Mouse (Mus musculus) hindbrain, embryonic 12.5 days (tissue): ENCODE results near the gene Arf6. TPM values are rescaled to one million over a fixed set of nuclear protein-coding genes. Genes with fewer than 3 reads are reported as not detected.

Source experiments
- ATAC-seq: fragments of 200-750 bp; cut with Nextera tagmentation; 2 replicates; pipeline ENCODE4 v1.8.0; 2017; ENCODE audit warnings: moderate TSS enrichment; ENCODE audit not compliant: low FRiP score
- H3K27ac ChIP-seq: fragments of 300-500 bp; sonication (generic); 2 replicates; pipeline ENCODE4 v1.5.1; 2016; ENCODE audit warnings: mild to moderate bottlenecking
- H3K27me3 ChIP-seq: fragments of 300-500 bp; sonication (generic); 2 replicates; pipeline ENCODE4 v1.6.1; 2016; ENCODE audit warnings: mild to moderate bottlenecking
- H3K36me3 ChIP-seq: fragments of 300-500 bp; sonication (generic); 2 replicates; pipeline ENCODE4 v1.6.1; 2016; ENCODE audit warnings: mild to moderate bottlenecking
- H3K4me1 ChIP-seq: fragments of 300-500 bp; sonication (generic); 2 replicates; pipeline ENCODE4 v1.6.1; 2016
- H3K4me2 ChIP-seq: fragments of 300-500 bp; sonication (generic); replicated peaks from 2 replicates; pipeline ENCODE4 v1.6.1; 2016; ENCODE audit warnings: mild to moderate bottlenecking
- H3K4me3 ChIP-seq: fragments of 300-500 bp; sonication (generic); 2 replicates; pipeline ENCODE4 v1.5.1; 2016; ENCODE audit warnings: mild to moderate bottlenecking
- H3K9ac ChIP-seq: fragments of 300-500 bp; sonication (generic); 2 replicates; pipeline ENCODE4 v1.6.1; 2016; ENCODE audit warnings: mild to moderate bottlenecking, moderate library complexity
- H3K9me3 ChIP-seq: fragments of 300-500 bp; sonication (generic); replicated peaks from 2 replicates; pipeline ENCODE4 v1.6.1; 2016; ENCODE audit warnings: mild to moderate bottlenecking
- WGBS: fragments of 180-500 bp; shearing (Covaris S2); methylation state at CpG from one replicate; pipeline ENCODE4 v1.1.7; 2016; 5-methylcytosine and 5-hydroxymethylcytosine counted together
- polyA plus RNA-seq: library from polyadenylated mRNA; unstranded; fragments of >200 nt; fragmentation: Nextera tagmentation; extraction: Ambion mirVana; gene quantifications from 2 replicates; pipeline ENCODE4 v1.2.1, GENCODE M21; 2016

Gene Arf6
- polyA plus RNA-seq, 1 experiment from 2014 or later: 56.1 TPM

- Histone ChIP-seq H3K4me3 (no peak overlapping the region), H3K4me2 (no peak overlapping the region), H3K9me3 (no peaks in the 10 kb centered on the region), H3K9ac (no peak overlapping the region), H3K27me3 (no peaks in the 10 kb centered on the region), H3K4me1 (no peaks in the 10 kb centered on the region), H3K27ac (no peak overlapping the region), H3K36me3 (no peaks in the 10 kb centered on the region)
- WGBS: 45% methylated on average over 2 of the region's 2 CpGs
- no peak for ATAC-seq
Observed at GRCm38 (mm10) chr12:69400871-69401286, 28.9 kb downstream of the Arf6 start.

- Histone ChIP-seq H3K4me2 (no peak overlapping the region), H3K27me3 (no peaks in the 10 kb centered on the region), H3K27ac (no peak overlapping the region), H3K4me1 (no peaks in the 10 kb centered on the region), H3K36me3 (no peaks in the 10 kb centered on the region), H3K4me3 (no peak overlapping the region), H3K9me3 (no peaks in the 10 kb centered on the region), H3K9ac (no peak overlapping the region)
- WGBS: 73% methylated on average over 9 of the region's 9 CpGs
- no peak for ATAC-seq
Observed at GRCm38 (mm10) chr12:69402100-69402499, 30.1 kb downstream of the Arf6 start.

- H3K27ac ChIP-seq: no peak overlapping the region
- no peak overlapping the region for H3K4me3 ChIP-seq
- H3K27me3 ChIP-seq: no peaks in the 10 kb centered on the region
- no peaks in the 10 kb centered on the region for H3K36me3 ChIP-seq
- no peak overlapping the region for H3K9ac ChIP-seq
- ATAC-seq: no peak
- no peak overlapping the region for H3K4me2 ChIP-seq
- H3K9me3 ChIP-seq: no peaks in the 10 kb centered on the region
- no peaks in the 10 kb centered on the region for H3K4me1 ChIP-seq
- WGBS: 91% methylated on average over 13 of the region's 13 CpGs
Observed at GRCm38 (mm10) chr12:69402594-69403167, 30.7 kb downstream of the Arf6 start.

GRCm38 (mm10) chr12:69410767-69411166, 38.8 kb downstream of the Arf6 start:
- H3K4me2 ChIP-seq: no peak overlapping the region
- H3K27me3 ChIP-seq: no peaks in the 10 kb centered on the region
- H3K36me3 ChIP-seq: no peaks in the 10 kb centered on the region
- no peak overlapping the region for H3K27ac ChIP-seq
- no peaks in the 10 kb centered on the region for H3K9me3 ChIP-seq
- no peak for ATAC-seq
- H3K4me1 ChIP-seq: no peaks in the 10 kb centered on the region; the same call in 1 of the 2 replicates
- WGBS: 60% methylated on average over 5 of the region's 5 CpGs
- H3K9ac ChIP-seq: no peak overlapping the region
- no peak overlapping the region for H3K4me3 ChIP-seq

GRCm38 (mm10) chr12:69411936-69412335, 40.0 kb downstream of the Arf6 start:
- no peak overlapping the region for H3K4me2 ChIP-seq
- no peak overlapping the region for H3K9ac ChIP-seq
- H3K4me1 ChIP-seq: no peaks in the 10 kb centered on the region; the same call in 1 of the 2 replicates
- no peaks in the 10 kb centered on the region for H3K36me3 ChIP-seq
- ATAC-seq: no peak
- no peak overlapping the region for H3K27ac ChIP-seq
- H3K4me3 ChIP-seq: no peak overlapping the region
- WGBS: 63% methylated on average over 4 of the region's 4 CpGs
- no peaks in the 10 kb centered on the region for H3K27me3 ChIP-seq
- no peaks in the 10 kb centered on the region for H3K9me3 ChIP-seq

- Histone ChIP-seq H3K9ac (no peak overlapping the region), H3K4me3 (no peak overlapping the region), H3K27me3 (no peaks in the 10 kb centered on the region), H3K36me3 (no peaks in the 10 kb centered on the region), H3K4me1 (no peaks in the 10 kb centered on the region; the same call in 1 of the 2 replicates), H3K9me3 (no peaks in the 10 kb centered on the region), H3K27ac (no peak overlapping the region), H3K4me2 (no peak overlapping the region)
- no peak for ATAC-seq
- 81% methylated on average over 3 of the region's 3 CpGs for WGBS
Observed at GRCm38 (mm10) chr12:69413303-69413702, 41.4 kb downstream of the Arf6 start.

GRCm38 (mm10) chr12:69414826-69415572, 43.0 kb downstream of the Arf6 start:
- no peak overlapping the region for H3K27ac ChIP-seq
- H3K9me3 ChIP-seq: no peaks in the 10 kb centered on the region
- no peak overlapping the region for H3K4me3 ChIP-seq
- H3K9ac ChIP-seq: no peak overlapping the region
- H3K4me2 ChIP-seq: no peak overlapping the region
- no peaks in the 10 kb centered on the region for H3K27me3 ChIP-seq
- H3K36me3 ChIP-seq: no peaks in the 10 kb centered on the region
- H3K4me1 ChIP-seq: no peaks in the 10 kb centered on the region; the same call in 1 of the 2 replicates
- ATAC-seq: no peak
- 79% methylated on average over 4 of the region's 4 CpGs for WGBS

GRCm38 (mm10) chr12:69416793-69417192, 44.8 kb downstream of the Arf6 start:
- Histone ChIP-seq H3K4me2 (no peak overlapping the region), H3K9ac (no peak overlapping the region), H3K4me3 (no peak overlapping the region), H3K27ac (no peak overlapping the region), H3K9me3 (no peaks in the 10 kb centered on the region), H3K27me3 (no peaks in the 10 kb centered on the region), H3K4me1 (no peaks in the 10 kb centered on the region), H3K36me3 (no peaks in the 10 kb centered on the region)
- ATAC-seq: no peak
- 73% methylated on average over 7 of the region's 7 CpGs for WGBS

- WGBS: 66% methylated on average over 9 of the region's 9 CpGs
- H3K36me3 ChIP-seq: no peaks in the 10 kb centered on the region
- 0 out of 2 replicates have a peak, but pooled peaks cover 4% of the 10 kb centered on the region for H3K9me3 ChIP-seq
- no peak overlapping the region for H3K4me3 ChIP-seq
- H3K4me1 ChIP-seq: no peaks in the 10 kb centered on the region
- H3K27me3 ChIP-seq: no peaks in the 10 kb centered on the region
- no peak overlapping the region for H3K27ac ChIP-seq
- no peak overlapping the region for H3K4me2 ChIP-seq
- no peak for ATAC-seq
- H3K9ac ChIP-seq: no peak overlapping the region
Observed at GRCm38 (mm10) chr12:69417701-69418291, 45.8 kb downstream of the Arf6 start.

- ATAC-seq: no peak
- Histone ChIP-seq H3K4me1 (no peaks in the 10 kb centered on the region; the same call in 1 of the 2 replicates), H3K9me3 (0 out of 2 replicates have a peak, but pooled peaks cover 8% of the 10 kb centered on the region), H3K4me2 (no peak overlapping the region), H3K36me3 (no peaks in the 10 kb centered on the region), H3K9ac (no peak overlapping the region), H3K4me3 (no peak overlapping the region), H3K27ac (no peak overlapping the region), H3K27me3 (no peaks in the 10 kb centered on the region)
- WGBS: 89% methylated on average over 13 of the region's 13 CpGs
Observed at GRCm38 (mm10) chr12:69418606-69419005, 46.7 kb downstream of the Arf6 start.

- Histone ChIP-seq H3K4me1 (no peaks in the 10 kb centered on the region; the same call in 1 of the 2 replicates), H3K27ac (no peak overlapping the region), H3K4me3 (no peak overlapping the region), H3K9me3 (0 out of 2 replicates have a peak, but pooled peaks cover 8% of the 10 kb centered on the region), H3K4me2 (no peak overlapping the region), H3K27me3 (no peaks in the 10 kb centered on the region), H3K36me3 (no peaks in the 10 kb centered on the region), H3K9ac (no peak overlapping the region)
- WGBS: 86% methylated on average over 14 of the region's 14 CpGs
- ATAC-seq: no peak
Observed at GRCm38 (mm10) chr12:69419017-69419605, 47.2 kb downstream of the Arf6 start.

GRCm38 (mm10) chr12:69419606-69420005, 47.7 kb downstream of the Arf6 start:
- Histone ChIP-seq H3K27me3 (no peaks in the 10 kb centered on the region), H3K4me3 (no peak overlapping the region), H3K36me3 (no peaks in the 10 kb centered on the region), H3K27ac (no peak overlapping the region), H3K9me3 (0 out of 2 replicates have a peak, but pooled peaks cover 8% of the 10 kb centered on the region), H3K4me2 (no peak overlapping the region), H3K9ac (no peak overlapping the region), H3K4me1 (no peaks in the 10 kb centered on the region; the same call in 1 of the 2 replicates)
- no peak for ATAC-seq
- 94% methylated on average over 4 of the region's 4 CpGs for WGBS
